Mouse (Mus musculus) lung, postnatal 25 days (tissue): ENCODE data around the gene Rexo4.
A peak's percentile ranks its signal among the peaks of the same experiment; 100 is the strongest.

ENCODE experiments used
- DNase-seq: peaks from one replicate; pipeline ENCODE4 v3.0.0; 2022; ENCODE audit warnings: low spot score

Rexo4 gene

GRCm38 (mm10) chr2:26910124-26910993, 53.8 kb downstream of the Rexo4 start, which contains the start of the genes Med22 and Rpl7a:
Gene Med22, minus strand, starts transcription at chr2:26910677.
Gene Rpl7a, plus strand, starts transcription at chr2:26910764.
- peak; percentile 99 for DNase-seq

GRCm38 (mm10) chr2:26909387-26909784, 54.8 kb downstream of the Rexo4 start:
- DNase-seq = no peak

- DNase-seq = no peak
Observed at GRCm38 (mm10) chr2:26908710-26909386, 55.3 kb downstream of the Rexo4 start.

- peak; percentile 45 for DNase-seq
Observed at GRCm38 (mm10) chr2:26907109-26907508, 57.1 kb downstream of the Rexo4 start.

- DNase-seq = no peak
Observed at GRCm38 (mm10) chr2:26906431-26906830, 57.8 kb downstream of the Rexo4 start.

GRCm38 (mm10) chr2:26905936-26906335, 58.2 kb downstream of the Rexo4 start:
- DNase-seq = no peak
